Mouse (Mus musculus) olfactory bulb, adult 2 months (tissue): ENCODE measurements around the gene AL732309.1. TPM values are rescaled to one million over a fixed set of nuclear protein-coding genes. Genes with fewer than 3 reads are reported as not detected.
A peak's percentile ranks its signal among the peaks of the same experiment; 100 is the strongest.

Experiments used
- H3K27ac ChIP-seq: fragments of 200-500 bp; 2 replicates; pipeline ENCODE4 v1.5.1; 2012; ENCODE audit warnings: low read depth, low read length; ENCODE audit not compliant: insufficient read depth
- H3K4me1 ChIP-seq: fragments of 200-500 bp; 2 replicates; pipeline ENCODE4 v1.6.1; 2012; ENCODE audit warnings: low read length; ENCODE audit not compliant: control insufficient read depth, insufficient read depth
- H3K4me3 ChIP-seq: fragments of 200-500 bp; 2 replicates; pipeline ENCODE4 v1.5.1; 2012; ENCODE audit warnings: mild to moderate bottlenecking, low read depth, low read length, moderate library complexity; ENCODE audit not compliant: insufficient read depth
- CTCF ChIP-seq: fragments of 200-500 bp; IDR thresholded peaks from 2 replicates; pipeline ENCODE4 v1.5.1; 2012; ENCODE audit warnings: low read depth, mild to moderate bottlenecking, low read length, moderate library complexity; ENCODE audit not compliant: insufficient read depth
- POLR2A ChIP-seq: fragments of 200-500 bp; IDR thresholded peaks from 2 replicates; pipeline ENCODE4 v1.6.1; 2012; ENCODE audit warnings: mild to moderate bottlenecking, low read depth, low read length, moderate library complexity; ENCODE audit not compliant: insufficient read depth
- WGBS: fragments of 180-500 bp; shearing (Covaris S2); methylation state at CpG from one replicate; pipeline ENCODE4 v1.1.7; 2018; 5-methylcytosine and 5-hydroxymethylcytosine counted together
- polyA plus RNA-seq: library from polyadenylated mRNA; stranded (reverse); fragments of >200 nt; gene quantifications from 2 replicates; pipeline ENCODE4 v1.2.4, GENCODE M21; 2012; ENCODE audit warnings: low replicate concordance; ENCODE audit not compliant: missing spikeins, insufficient read depth, insufficient read length

The AL732309.1 gene
- polyA plus RNA-seq, 1 experiment = not detected

- WGBS = 73% methylated on average over 8 of the region's 8 CpGs
- no peak overlapping the region for H3K27ac ChIP-seq
- TF ChIP-seq CTCF (no peak), POLR2A (no peak)
- H3K4me1 ChIP-seq = peaks cover 26% of the 10 kb centered on the region
- no peak overlapping the region; the same call in 1 of the 2 replicates for H3K4me3 ChIP-seq
These were observed 3.3 kb downstream of the AL732309.1 start for GRCm38 (mm10) chr2:25243342-25243741.

GRCm38 (mm10) chr2:25242101-25242506 is 4.6 kb downstream of the AL732309.1 start, which contains the start of the genes Rnf208 and Cysrt1:
Gene Rnf208, plus strand, starts transcription at chr2:25242255.
Gene Cysrt1, minus strand, starts transcription at chr2:25242452.
- Histone ChIP-seq H3K4me1 (peaks cover 26% of the 10 kb centered on the region), H3K27ac (peak within 1 kb of the TSS; percentile 56; the same call in 1 of the 2 replicates), H3K4me3 (peak within 1 kb of the TSS; percentile 89)
- TF ChIP-seq POLR2A (peak; percentile 39), CTCF (no peak)
- 0% methylated on average over 52 of the region's 59 CpGs for WGBS

GRCm38 (mm10) chr2:25241438-25241775 is 5.3 kb downstream of the AL732309.1 start:
- WGBS = 19% methylated on average over 6 of the region's 6 CpGs
- TF ChIP-seq CTCF = no peak
- no peak for TF ChIP-seq POLR2A
- no peak overlapping the region for H3K27ac ChIP-seq
- peak overlapping the region; percentile 89 for H3K4me3 ChIP-seq
- peaks cover 26% of the 10 kb centered on the region for H3K4me1 ChIP-seq

GRCm38 (mm10) chr2:25240723-25241437 is 5.8 kb downstream of the AL732309.1 start:
- WGBS = under 1% methylated on average over 29 of the region's 29 CpGs
- TF ChIP-seq POLR2A = 0 out of 2 replicates have a peak, but pooled peaks have one; percentile 17
- TF ChIP-seq CTCF = no peak
- H3K4me3 ChIP-seq = peak overlapping the region; percentile 89
- no peak overlapping the region for H3K27ac ChIP-seq
- H3K4me1 ChIP-seq = peaks cover 26% of the 10 kb centered on the region

- no peak for TF ChIP-seq POLR2A
- WGBS = 52% methylated on average over 8 of the region's 8 CpGs
- H3K4me1 ChIP-seq = peaks cover 26% of the 10 kb centered on the region
These were observed 6.4 kb downstream of the AL732309.1 start for GRCm38 (mm10) chr2:25240310-25240709.

GRCm38 (mm10) chr2:25239766-25240165 is 6.9 kb downstream of the AL732309.1 start:
- TF ChIP-seq CTCF (no peak), POLR2A (no peak)
- Histone ChIP-seq H3K4me3 (no peak overlapping the region), H3K4me1 (peaks cover 26% of the 10 kb centered on the region), H3K27ac (no peak overlapping the region)
- WGBS = 95% methylated on average over 3 of the region's 3 CpGs

More at GRCm38 (mm10) chr2:25240310-25240709, 6.4 kb downstream of the AL732309.1 start:
- H3K27ac ChIP-seq = no peak overlapping the region
- peak overlapping the region; percentile 89; the same call in 1 of the 2 replicates for H3K4me3 ChIP-seq

GRCm38 (mm10) chr2:25238106-25238505 is 8.6 kb downstream of the AL732309.1 start:
- no peak for TF ChIP-seq CTCF
- no peak overlapping the region for H3K27ac ChIP-seq
- no peak overlapping the region for H3K4me3 ChIP-seq
- peaks cover 18% of the 10 kb centered on the region for H3K4me1 ChIP-seq

GRCm38 (mm10) chr2:25237522-25237921 is 9.1 kb downstream of the AL732309.1 start:
- H3K27ac ChIP-seq = no peak overlapping the region
- WGBS = 60% methylated on average over 4 of the region's 4 CpGs
- H3K4me1 ChIP-seq = peaks cover 13% of the 10 kb centered on the region
- no peak overlapping the region for H3K4me3 ChIP-seq
- TF ChIP-seq POLR2A (no peak), CTCF (no peak)

- TF ChIP-seq POLR2A = no peak
- no peak for TF ChIP-seq CTCF
- WGBS = 46% methylated on average over 8 of the region's 8 CpGs
- Histone ChIP-seq H3K27ac (no peak within 1 kb of the TSS), H3K4me3 (no peak within 1 kb of the TSS), H3K4me1 (peaks cover 12% of the 10 kb centered on the region)
These were observed 10.0 kb downstream of the AL732309.1 start, which contains the start of gene Rnf224 for GRCm38 (mm10) chr2:25236614-25237013. Gene Rnf224, minus strand, starts transcription at chr2:25236787.

- H3K4me3 ChIP-seq = no peak overlapping the region
- TF ChIP-seq POLR2A (no peak), CTCF (no peak)
- H3K4me1 ChIP-seq = no peaks in the 10 kb centered on the region
- H3K27ac ChIP-seq = no peak overlapping the region
- 76% methylated on average over 5 of the region's 5 CpGs for WGBS
These were observed 12.0 kb downstream of the AL732309.1 start for GRCm38 (mm10) chr2:25234551-25235220.
